Mouse (Mus musculus): ENCODE measurements around the gene Wdr31.

DNA sequence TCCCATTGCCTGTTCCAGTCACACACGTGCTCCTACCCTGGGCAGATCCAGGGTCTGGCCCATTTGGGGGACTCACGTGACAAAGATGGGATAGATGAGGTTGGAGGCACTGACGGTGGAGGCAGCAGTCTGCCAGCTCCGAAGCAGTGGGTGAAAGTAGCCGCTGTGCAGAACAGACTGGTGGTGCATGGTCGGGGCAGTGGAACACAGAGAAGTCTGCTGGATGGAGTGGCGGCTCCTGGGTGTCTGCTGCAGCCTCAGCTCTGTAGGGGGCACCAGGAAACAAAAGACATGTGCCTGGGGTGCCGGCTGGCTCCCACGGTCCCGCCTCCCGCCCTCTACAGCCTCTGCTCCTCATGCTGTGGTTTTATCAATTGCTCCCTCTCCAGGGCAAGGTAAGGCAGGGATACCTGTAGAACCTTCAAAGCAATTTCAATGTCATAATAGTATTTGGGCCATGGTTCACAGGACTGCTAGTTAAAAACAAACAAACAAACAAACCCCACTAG, 43.4 kb upstream of the Wdr31 start:
- TF ChIP-seq CTCF (IDR thresholded peaks at IDR 0.05; ENCODE audit: control insufficient read depth, insufficient read depth, insufficient replicate concordance, low read depth, low read length) (no peak), POLR2A (IDR thresholded peaks at IDR 0.05; ENCODE audit: control insufficient read depth, low read depth, low read length) (no peak)

Measured in testis, adult 2 months (tissue).